Mouse (Mus musculus) testis, postnatal 10 days (tissue): ENCODE data around the gene Gm5128.
"Not testable (repeated sequence)": the region's sequence is repeated elsewhere in the genome, so short reads cannot be mapped to it uniquely, and the experiment has no call there.

Experiments used
- DNase-seq: peaks from one replicate; pipeline ENCODE4 v3.0.0; 2021; ENCODE audit warnings: low spot score

Gene Gm5128

DNA sequence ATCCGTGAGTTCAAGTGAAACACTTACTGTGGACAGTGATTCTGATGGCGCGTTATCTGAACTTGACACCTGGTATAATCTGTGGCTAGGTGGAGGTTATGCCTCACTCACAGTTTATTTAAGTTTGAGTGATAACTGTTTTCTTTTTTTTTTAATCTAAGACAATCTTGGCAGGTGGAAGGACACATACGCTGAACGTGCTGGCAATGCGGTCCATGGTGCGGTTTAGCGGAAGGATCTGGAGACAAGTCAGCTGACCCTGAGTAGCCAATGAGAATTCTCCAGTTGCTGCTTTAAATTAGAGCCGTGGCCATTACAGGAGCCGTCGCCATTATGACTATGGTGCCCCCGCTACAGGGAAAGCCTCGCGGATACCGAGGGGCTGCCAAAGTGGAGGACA lies at the start of gene Gm5128:
Gene Gm5128, plus strand, starts transcription at position 301 of the 400 bp plus-strand sequence.
- DNase-seq: not testable (repeated sequence)

- DNase-seq: not testable (repeated sequence)
Measured at GRCm38 (mm10) chrX:135360685-135361084, 12.4 kb upstream of the Gm5128 start.

DNA sequence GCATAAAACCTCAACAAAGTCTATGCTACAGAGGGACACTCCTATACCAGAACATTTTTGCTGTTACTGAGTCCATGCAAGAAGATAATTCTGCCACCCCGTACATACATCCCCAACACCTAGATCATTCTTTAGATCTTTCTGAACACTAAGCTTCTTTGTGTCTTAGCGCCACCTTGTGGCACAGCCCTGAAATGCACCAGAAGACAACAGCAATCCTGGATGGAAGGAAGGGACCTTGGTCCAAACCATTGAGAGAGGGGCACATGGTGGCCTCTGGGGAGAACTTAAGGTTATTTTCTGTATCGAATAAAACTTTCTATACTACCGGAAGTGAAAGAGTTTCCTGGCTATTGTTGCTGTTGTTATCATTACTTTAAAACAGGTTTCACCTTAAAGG lies 11.1 kb upstream of the Gm5128 start:
- DNase-seq: not testable (repeated sequence)

DNA sequence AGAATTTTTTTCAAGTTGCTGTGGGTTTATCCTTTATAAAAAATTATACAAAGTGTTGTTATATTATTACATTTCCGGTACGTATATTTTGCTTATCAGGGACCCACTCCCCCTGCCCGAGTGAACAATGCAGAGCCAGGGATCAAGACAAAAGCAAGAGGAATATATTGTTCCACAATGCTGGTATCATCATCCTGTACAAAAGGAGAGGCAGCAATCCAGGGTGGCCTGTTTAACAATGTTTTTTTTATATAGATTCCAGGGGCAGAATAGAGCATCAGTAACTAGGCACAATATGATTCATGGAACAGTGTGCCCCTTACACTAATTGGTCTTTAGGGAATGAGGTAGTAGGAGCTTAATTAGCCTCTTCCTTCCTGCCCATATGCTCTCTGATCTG lies 30.5 kb downstream of the Gm5128 start:
- DNase-seq: not testable (repeated sequence)

- not testable (repeated sequence) for DNase-seq
Measured at GRCm38 (mm10) chrX:135421203-135421602, 48.1 kb downstream of the Gm5128 start.

DNA sequence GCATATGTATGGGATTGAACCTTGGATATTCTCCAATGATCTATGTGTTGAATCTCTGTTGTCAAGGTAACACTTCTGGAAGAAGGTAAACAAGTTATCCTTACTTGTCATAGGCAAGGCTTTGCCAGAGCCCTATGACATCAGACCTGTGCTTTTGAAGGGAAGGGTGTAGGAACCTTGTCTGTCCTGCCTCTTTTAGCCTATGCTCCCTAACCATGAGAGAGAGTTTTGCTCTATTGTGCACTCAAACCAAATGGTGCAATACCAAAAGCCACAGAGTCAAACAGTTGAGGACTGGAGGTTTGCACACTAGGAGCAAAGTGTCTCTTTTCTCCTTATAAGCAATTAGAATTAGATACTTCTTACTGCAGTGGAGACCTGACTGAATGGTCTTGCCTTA lies 48.7 kb downstream of the Gm5128 start:
- DNase-seq: not testable (repeated sequence)

DNA sequence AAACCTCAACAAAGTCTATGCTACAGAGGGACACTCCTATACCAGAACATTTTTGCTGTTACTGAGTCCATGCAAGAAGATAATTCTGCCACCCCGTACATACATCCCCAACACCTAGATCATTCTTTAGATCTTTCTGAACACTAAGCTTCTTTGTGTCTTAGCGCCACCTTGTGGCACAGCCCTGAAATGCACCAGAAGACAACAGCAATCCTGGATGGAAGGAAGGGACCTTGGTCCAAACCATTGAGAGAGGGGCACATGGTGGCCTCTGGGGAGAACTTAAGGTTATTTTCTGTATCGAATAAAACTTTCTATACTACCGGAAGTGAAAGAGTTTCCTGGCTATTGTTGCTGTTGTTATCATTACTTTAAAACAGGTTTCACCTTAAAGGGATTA lies 49.4 kb downstream of the Gm5128 start:
- not testable (repeated sequence) for DNase-seq
